Mouse (Mus musculus) hindbrain, embryonic 11.5 days (tissue): ENCODE measurements at regions not wholly inside any gene's neighbourhood (a gene's known extent, or its start where the extent isn't known, plus 50 kb on each side); places are given as distances from the start of the nearest gene placed in this dataset.
A peak's percentile ranks its signal among the peaks of the same experiment; 100 is the strongest.

Experiments
- ATAC-seq: fragments of 200-750 bp; cut with Nextera tagmentation; 2 replicates; pipeline ENCODE4 v1.8.0; 2017; ENCODE audit warnings: mild to moderate bottlenecking, moderate TSS enrichment, moderate library complexity; ENCODE audit not compliant: low FRiP score
- DNase-seq: peaks from one replicate; pipeline ENCODE4 v3.0.0-alpha.2; 2015; ENCODE audit warnings: low spot score
- H3K27ac ChIP-seq: fragments of 300-500 bp; sonication (generic); 2 replicates; pipeline ENCODE4 v1.5.1; 2014; ENCODE audit warnings: mild to moderate bottlenecking, low read depth, low read length
- H3K27me3 ChIP-seq: fragments of 300-500 bp; sonication (generic); 2 replicates; pipeline ENCODE4 v1.6.1; 2014; ENCODE audit warnings: mild to moderate bottlenecking, low read length, moderate library complexity, mixed read lengths; ENCODE audit not compliant: control insufficient read depth, insufficient read depth
- H3K36me3 ChIP-seq: fragments of 300-500 bp; sonication (generic); 2 replicates; pipeline ENCODE4 v1.6.1; 2014; ENCODE audit warnings: mild to moderate bottlenecking, low read length, moderate library complexity, mixed read lengths; ENCODE audit not compliant: control insufficient read depth, insufficient read depth
- H3K4me1 ChIP-seq: fragments of 300-500 bp; sonication (generic); replicated peaks from 2 replicates; pipeline ENCODE4 v1.6.1; 2014; ENCODE audit warnings: low read length, mixed read lengths; ENCODE audit not compliant: control insufficient read depth, insufficient read depth
- H3K4me2 ChIP-seq: fragments of 300-500 bp; sonication (generic); replicated peaks from 2 replicates; pipeline ENCODE4 v1.6.1; 2014; ENCODE audit warnings: mild to moderate bottlenecking, low read depth, low read length
- H3K4me3 ChIP-seq: fragments of 300-500 bp; sonication (generic); 2 replicates; pipeline ENCODE4 v1.5.1; 2014; ENCODE audit warnings: low read depth, low read length
- H3K9ac ChIP-seq: fragments of 300-500 bp; sonication (generic); 2 replicates; pipeline ENCODE4 v1.6.1; 2014; ENCODE audit warnings: low read depth, low read length
- H3K9me3 ChIP-seq: fragments of 300-500 bp; sonication (generic); 2 replicates; pipeline ENCODE4 v1.6.1; 2016; ENCODE audit warnings: low read length; ENCODE audit not compliant: control insufficient read depth
- WGBS: fragments of 180-500 bp; shearing (Covaris S2); extraction: QIAGEN DNeasy Blood & Tissue Kit; methylation state at CpG from one replicate; pipeline ENCODE4 v1.1.7; 2014; 5-methylcytosine and 5-hydroxymethylcytosine counted together

DNA sequence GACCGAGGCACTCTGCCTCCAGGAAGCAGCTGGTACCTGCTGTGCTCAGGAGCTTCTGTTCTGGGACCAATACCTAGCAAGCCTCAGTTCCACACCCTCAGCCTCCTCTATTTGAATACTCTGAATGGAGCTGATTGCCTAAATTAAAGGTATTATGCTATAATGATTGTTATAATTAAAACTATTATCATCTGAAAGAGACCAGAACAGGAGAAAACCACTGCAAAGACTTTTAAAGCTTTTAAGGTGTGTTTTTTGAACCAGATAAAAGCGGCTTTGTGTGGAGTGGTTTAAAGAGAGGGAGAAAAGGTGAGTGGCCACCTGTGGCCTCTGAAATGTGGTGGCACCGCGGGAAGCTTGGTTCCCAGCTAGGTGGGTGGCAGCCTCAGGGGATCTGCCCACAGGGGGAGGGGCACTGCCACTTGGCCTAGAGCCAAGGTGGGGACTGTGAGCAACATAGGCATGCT, 115.6 kb downstream of the 9530068E07Rik start:
- no peak overlapping the region for H3K27ac ChIP-seq
- DNase-seq: no peak
- H3K4me3 ChIP-seq: no peak overlapping the region
- no peaks in the 10 kb centered on the region for H3K36me3 ChIP-seq
- ATAC-seq: no peak
- H3K4me2 ChIP-seq: no peak overlapping the region
- no peaks in the 10 kb centered on the region for H3K9me3 ChIP-seq
- H3K27me3 ChIP-seq: no peaks in the 10 kb centered on the region
- WGBS: 48% methylated on average over 4 of the region's 4 CpGs
- no peaks in the 10 kb centered on the region for H3K4me1 ChIP-seq
- no peak overlapping the region for H3K9ac ChIP-seq

DNA sequence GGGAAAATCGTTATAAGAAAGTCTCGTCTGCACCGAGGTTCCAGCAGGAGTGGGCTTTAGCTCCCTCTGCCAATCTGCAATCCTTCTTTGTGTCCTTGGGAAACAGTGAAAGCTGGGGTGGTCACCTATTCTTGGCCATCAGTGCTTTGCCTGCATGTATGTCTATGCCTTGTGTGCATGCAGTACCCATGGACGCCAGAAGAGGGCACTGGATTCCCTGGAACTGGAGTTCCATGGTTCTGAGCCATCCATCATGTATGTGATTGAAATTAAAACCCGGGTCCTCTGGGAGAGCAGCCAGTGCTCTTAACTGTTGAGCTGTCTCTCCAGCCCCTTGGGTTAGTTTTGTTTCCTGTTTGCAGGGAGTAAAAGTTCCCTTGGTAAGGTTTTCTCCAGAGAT, 121.1 kb downstream of the 9530068E07Rik start:
- ATAC-seq (no peak), DNase-seq (peak; percentile 53)
- no peaks in the 10 kb centered on the region for H3K9me3 ChIP-seq
- H3K27me3 ChIP-seq: no peaks in the 10 kb centered on the region
- 70% methylated on average over 5 of the region's 5 CpGs for WGBS
- no peak overlapping the region for H3K27ac ChIP-seq
- no peaks in the 10 kb centered on the region for H3K4me1 ChIP-seq
- no peak overlapping the region for H3K4me3 ChIP-seq
- H3K9ac ChIP-seq: no peak overlapping the region
- no peak overlapping the region for H3K4me2 ChIP-seq
- no peaks in the 10 kb centered on the region for H3K36me3 ChIP-seq

DNA sequence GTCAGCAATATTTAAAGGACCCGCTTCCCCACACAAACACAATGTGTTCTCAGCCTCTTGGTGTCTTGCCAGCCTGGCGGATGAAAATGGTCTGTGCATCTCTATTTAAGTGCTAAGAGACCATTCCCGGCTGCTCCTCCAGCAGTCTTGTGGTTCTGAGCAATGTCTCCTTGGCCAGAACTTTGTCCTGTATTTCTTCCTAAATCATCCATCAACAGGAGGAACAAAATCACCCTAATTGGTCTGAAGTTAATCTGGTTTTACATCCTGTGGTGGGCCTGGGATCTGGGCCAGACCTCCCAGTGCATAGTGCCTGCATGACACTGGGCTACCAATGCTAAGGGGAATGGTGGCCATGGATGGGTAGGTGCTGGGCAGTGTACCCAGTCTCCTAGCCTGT, 123.6 kb downstream of the 9530068E07Rik start:
- Histone ChIP-seq H3K9ac (no peak overlapping the region), H3K9me3 (no peaks in the 10 kb centered on the region), H3K36me3 (no peaks in the 10 kb centered on the region), H3K27me3 (no peaks in the 10 kb centered on the region), H3K27ac (no peak overlapping the region), H3K4me3 (no peak overlapping the region), H3K4me1 (no peaks in the 10 kb centered on the region), H3K4me2 (no peak overlapping the region)
- DNase-seq (no peak), ATAC-seq (no peak)
- 79% methylated on average over 3 of the region's 3 CpGs for WGBS

DNA sequence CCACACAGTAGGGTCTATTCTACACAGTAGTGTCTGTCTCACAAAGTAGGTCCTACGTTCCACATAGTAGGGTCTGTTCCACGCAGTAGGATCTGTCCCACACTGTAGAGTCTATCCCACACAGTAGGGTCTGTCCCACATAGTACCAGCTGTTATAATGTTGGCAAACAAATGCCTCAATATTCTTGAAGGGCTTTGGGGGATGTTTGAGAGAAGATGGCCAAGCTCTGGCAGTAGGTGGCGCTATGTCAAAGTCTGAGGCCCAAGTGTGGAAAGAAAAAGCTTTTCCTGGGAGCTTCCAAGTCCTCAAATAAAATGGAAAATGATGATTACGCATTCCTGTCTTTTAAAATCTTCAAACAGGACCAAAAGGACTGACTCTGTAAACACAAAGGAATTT, 125.7 kb downstream of the 9530068E07Rik start:
- ATAC-seq (no peak), DNase-seq (peak; percentile 75)

DNA sequence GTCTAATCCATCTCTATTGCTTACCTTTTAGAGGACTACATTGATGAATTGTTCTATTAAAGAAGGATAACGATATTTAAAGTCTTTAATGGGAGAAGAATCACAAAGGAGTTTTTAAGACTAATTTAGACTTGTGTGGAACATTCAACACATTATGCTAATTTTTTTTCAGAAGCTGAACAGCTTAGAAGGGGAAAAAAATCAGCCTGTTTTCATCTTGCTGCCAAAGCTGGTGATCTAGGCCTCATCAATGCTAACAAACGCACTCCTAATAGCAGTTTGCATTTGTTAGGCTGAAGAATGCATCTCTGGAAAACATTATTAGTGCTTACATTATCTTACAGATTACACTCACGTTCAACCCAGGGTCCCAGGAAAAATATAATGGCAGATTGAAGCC, 126.2 kb downstream of the 9530068E07Rik start:
- DNase-seq (no peak), ATAC-seq (no peak)
- Histone ChIP-seq H3K9me3 (no peaks in the 10 kb centered on the region), H3K27ac (no peak overlapping the region), H3K4me2 (no peak overlapping the region), H3K27me3 (no peaks in the 10 kb centered on the region), H3K4me1 (no peaks in the 10 kb centered on the region), H3K4me3 (no peak overlapping the region), H3K36me3 (no peaks in the 10 kb centered on the region), H3K9ac (no peak overlapping the region)
- WGBS: 83% methylated on average over 3 of the region's 3 CpGs

More for the DNA sequence above, 125.7 kb downstream of the 9530068E07Rik start:
- Histone ChIP-seq H3K4me3 (no peak overlapping the region), H3K27ac (no peak overlapping the region), H3K36me3 (no peaks in the 10 kb centered on the region), H3K4me2 (no peak overlapping the region), H3K27me3 (no peaks in the 10 kb centered on the region), H3K9me3 (no peaks in the 10 kb centered on the region), H3K9ac (no peak overlapping the region), H3K4me1 (no peaks in the 10 kb centered on the region)
- 46% methylated on average over 4 of the region's 4 CpGs for WGBS

DNA sequence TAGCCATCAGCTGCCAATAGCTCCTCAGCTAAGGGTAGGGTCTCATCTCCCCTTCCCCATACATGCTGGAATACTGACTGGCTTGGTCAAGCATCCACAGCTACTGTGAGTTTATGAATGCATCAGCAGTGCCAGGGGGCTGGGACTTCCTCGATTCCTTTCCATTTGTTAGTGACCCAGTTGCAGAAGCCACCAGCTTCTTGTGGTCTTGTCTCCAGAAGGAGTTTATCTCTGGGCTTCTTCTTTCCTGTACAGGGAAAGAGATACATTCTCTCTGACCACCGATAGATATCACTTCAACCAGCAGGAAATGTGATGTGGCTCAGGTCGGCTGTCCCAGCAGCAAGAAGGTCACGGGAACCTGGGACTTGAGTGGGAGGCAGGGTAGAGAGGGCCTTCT, 127.0 kb downstream of the 9530068E07Rik start:
- ATAC-seq (no peak), DNase-seq (no peak)
- Histone ChIP-seq H3K9ac (no peak overlapping the region), H3K4me2 (no peak overlapping the region), H3K4me3 (no peak overlapping the region), H3K9me3 (no peaks in the 10 kb centered on the region), H3K36me3 (no peaks in the 10 kb centered on the region), H3K4me1 (no peaks in the 10 kb centered on the region), H3K27ac (no peak overlapping the region), H3K27me3 (no peaks in the 10 kb centered on the region)
- WGBS: 88% methylated on average over 4 of the region's 4 CpGs

DNA sequence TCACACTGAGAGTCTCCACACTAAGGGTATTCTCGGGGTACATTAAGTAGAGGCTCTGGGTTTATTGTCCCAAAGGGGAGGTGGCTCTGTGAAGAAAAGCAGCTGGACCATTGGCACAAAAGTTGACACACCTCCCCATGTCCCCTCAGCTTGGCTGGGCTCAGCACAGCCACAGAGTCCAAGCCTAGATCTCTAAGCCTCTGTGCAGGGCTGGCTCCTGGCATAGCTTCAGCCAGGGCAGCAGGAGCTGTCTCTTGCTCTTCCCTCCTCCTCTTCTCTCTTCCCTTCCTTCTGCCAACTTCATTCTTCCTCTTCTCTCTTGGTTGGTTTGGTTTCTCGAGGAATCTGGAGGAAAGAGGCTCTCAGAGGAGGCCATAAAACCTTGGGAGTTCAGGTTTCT, 127.4 kb downstream of the 9530068E07Rik start:
- Histone ChIP-seq H3K27me3 (no peaks in the 10 kb centered on the region), H3K4me3 (no peak overlapping the region), H3K9ac (no peak overlapping the region), H3K4me1 (no peaks in the 10 kb centered on the region), H3K4me2 (no peak overlapping the region), H3K36me3 (no peaks in the 10 kb centered on the region), H3K27ac (no peak overlapping the region), H3K9me3 (no peaks in the 10 kb centered on the region)
- DNase-seq (no peak), ATAC-seq (no peak)
- 60% methylated on average over 2 of the region's 2 CpGs for WGBS

DNA sequence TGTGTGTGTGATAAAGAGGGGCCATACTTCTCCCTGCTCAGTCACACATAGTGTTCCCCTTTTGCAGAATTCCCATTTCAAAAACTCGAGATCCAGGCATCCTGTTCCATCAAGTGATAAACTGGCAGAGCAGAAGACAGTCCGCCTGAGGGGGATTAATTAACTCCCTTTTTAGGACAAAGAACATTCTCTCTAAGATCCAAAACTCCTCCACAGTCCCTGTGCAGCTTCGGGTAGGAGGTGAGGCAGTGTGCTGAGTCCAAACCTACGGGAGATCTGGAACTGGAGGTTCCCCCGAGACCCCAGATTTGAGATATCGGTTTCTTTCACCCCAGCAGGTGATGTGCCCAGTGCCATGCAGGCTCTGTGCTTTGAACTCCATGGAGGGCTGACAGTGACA, 129.2 kb downstream of the 9530068E07Rik start:
- no peak overlapping the region for H3K9ac ChIP-seq
- H3K27ac ChIP-seq: no peak overlapping the region
- H3K27me3 ChIP-seq: no peaks in the 10 kb centered on the region
- H3K4me3 ChIP-seq: no peak overlapping the region
- no peak overlapping the region for H3K4me2 ChIP-seq
- no peaks in the 10 kb centered on the region for H3K4me1 ChIP-seq
- H3K36me3 ChIP-seq: no peaks in the 10 kb centered on the region
- no peak for DNase-seq
- WGBS: 63% methylated on average over 6 of the region's 6 CpGs
- ATAC-seq: no peak
- no peaks in the 10 kb centered on the region for H3K9me3 ChIP-seq

DNA sequence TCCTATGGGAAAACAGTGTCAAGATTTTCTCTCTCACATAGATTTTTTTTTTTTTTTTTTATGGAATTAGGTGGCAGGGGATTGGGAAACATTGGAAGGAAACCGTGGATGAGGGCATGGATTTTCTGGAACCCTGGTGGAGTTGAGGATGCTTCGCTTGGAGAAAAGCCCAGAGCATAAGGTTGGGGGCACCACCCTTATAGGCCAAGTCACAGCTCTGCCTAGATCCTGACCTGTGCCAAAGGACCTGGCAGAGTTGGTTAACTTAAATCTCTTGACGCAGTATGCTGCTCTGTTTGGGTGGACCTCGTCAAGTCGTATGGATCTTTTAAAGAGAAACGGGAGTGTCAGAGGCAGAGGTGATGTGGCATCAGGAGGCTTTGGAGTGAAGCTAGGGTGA, 130.1 kb downstream of the 9530068E07Rik start:
- Histone ChIP-seq H3K36me3 (no peaks in the 10 kb centered on the region), H3K27ac (no peak overlapping the region), H3K9me3 (no peaks in the 10 kb centered on the region), H3K4me2 (no peak overlapping the region), H3K9ac (no peak overlapping the region), H3K4me3 (no peak overlapping the region), H3K4me1 (no peaks in the 10 kb centered on the region), H3K27me3 (no peaks in the 10 kb centered on the region)
- 82% methylated on average over 6 of the region's 6 CpGs for WGBS
- ATAC-seq (no peak), DNase-seq (no peak)
